ENCODE assay signal across 9 mouse cellular contexts in genomic region chr2:25580621-25581101, GRCm38 (mm10). TPM values are rescaled to one million over a fixed set of nuclear protein-coding genes. Genes with fewer than 3 reads are reported as not detected.
DNase-seq lines count a peak whose midpoint lies in the region; ATAC-seq lines count a peak whose summit lies in the region.
"Had no signal": no experiment of that assay in that cellular context is flagged by ENCODE, and none has a peak within 500 bp of the region (broad histone marks: within the 10 kb centered on the region; RNA-seq: fewer than 3 reads in every experiment).

No protein-coding gene starts in this region.

- 0 out of 2 replicates have a peak, but pooled peaks have one; percentile 6 for ATAC-seq in intestine, embryonic 16.5 days

- no peak overlapping the region for H3K4me3 ChIP-seq in intestine, embryonic 16.5 days (ENCODE audit: low read length)

- H3K4me1 ChIP-seq in intestine, embryonic 16.5 days (ENCODE audit: control insufficient read depth, insufficient read depth, low read length), result peaks cover 68% of the 10 kb centered on the region

- H3K9ac ChIP-seq in intestine, embryonic 16.5 days (ENCODE audit: low read depth, low read length), result peak overlapping the region; percentile 55; the same call in 1 of the 2 replicates

- H3K4me2 ChIP-seq in intestine, embryonic 16.5 days (ENCODE audit: low read depth, low read length), result no peak overlapping the region

- WGBS in intestine, embryonic 16.5 days, result 44% methylated on average over 6 of the region's 6 CpGs

- H3K9me3 ChIP-seq in intestine, embryonic 16.5 days (ENCODE audit: control insufficient read depth, low read length), result 0 out of 2 replicates have a peak, but pooled peaks cover 4% of the 10 kb centered on the region

- H3K36me3 ChIP-seq in intestine, embryonic 16.5 days (ENCODE audit: control insufficient read depth, insufficient read depth, low read length), result 0 out of 2 replicates have a peak, but pooled peaks cover 6% of the 10 kb centered on the region

- DNase-seq in adrenal gland, postnatal 14 days, result peak; percentile 7
- no peak for DNase-seq in adrenal gland, adult 2 months
- peak; percentile 47 for DNase-seq in right cerebral cortex, adult 18-20 months
- no peak for DNase-seq in right cerebral cortex, postnatal 36 days (ENCODE audit: low spot score in 2 of 2)
- DNase-seq in right cerebral cortex, postnatal 14 days, result peak; percentile 42
- no peak for DNase-seq in heart, adult 18-20 months
- DNase-seq in adrenal gland, adult (ENCODE audit: inconsistent age in 2 of 2, low spot score in 1 of 2), result no peak
- DNase-seq: adrenal gland, postnatal 36 days had no signal

- H3K27me3 ChIP-seq in intestine, embryonic 16.5 days (replicated peaks; ENCODE audit: control insufficient read depth, insufficient read depth, low read length), result peaks cover 49% of the 10 kb centered on the region

- H3K27ac ChIP-seq in intestine, embryonic 16.5 days (ENCODE audit: low read length), result no peak overlapping the region

RNA-seq across cellular contexts. Expression of gene Ajm1, which starts 0.9 kb away (rescaled TPM):
- total RNA-seq in adrenal gland, postnatal 14 days (2021), result 2.1 and 3.0 TPM in 2 replicates
- 1 to 10 TPM; 1.4 to 2.1 TPM for total RNA-seq in adrenal gland, adult 2 months (2021)
- polyA plus RNA-seq in adrenal gland, adult 2 months (2012; rRNA removed), result 10.5 and 13.5 TPM in 2 replicates
- polyA plus RNA-seq in intestine, embryonic 16.5 days (2015; fragmentation: Nextera tagmentation; extraction: Ambion mirVana), result 0.93 and 1.4 TPM in 2 replicates
- under 1 TPM; 0.10 to 0.46 TPM for total RNA-seq in heart, adult 18-20 months (2021)

RNA-seq across cellular contexts. Expression of gene Phpt1, which starts 5.6 kb away (rescaled TPM):
- total RNA-seq in adrenal gland, postnatal 14 days (2021), result 56.6 and 58.1 TPM in 2 replicates
- total RNA-seq in adrenal gland, adult 2 months (2021), result 10 to 100 TPM; 53.5 to 54.1 TPM
- polyA plus RNA-seq in adrenal gland, adult 2 months (2012; rRNA removed), result 36.7 and 53.4 TPM in 2 replicates
- polyA plus RNA-seq in intestine, embryonic 16.5 days (2015; fragmentation: Nextera tagmentation; extraction: Ambion mirVana), result 145 and 176 TPM in 2 replicates
- total RNA-seq in heart, adult 18-20 months (2021), result 10 to 100 TPM; 55.9 to 72.5 TPM

RNA-seq across cellular contexts. Expression of gene Mamdc4, which starts 6.0 kb away (rescaled TPM):
- total RNA-seq in adrenal gland, postnatal 14 days (2021), result 4.7 and 5.0 TPM in 2 replicates
- 1 to 10 TPM; 2.3 to 7.4 TPM for total RNA-seq in adrenal gland, adult 2 months (2021)
- 4.2 and 8.8 TPM in 2 replicates for polyA plus RNA-seq in adrenal gland, adult 2 months (2012; rRNA removed)
- 582 and 797 TPM in 2 replicates for polyA plus RNA-seq in intestine, embryonic 16.5 days (2015; fragmentation: Nextera tagmentation; extraction: Ambion mirVana)
- total RNA-seq in heart, adult 18-20 months (2021), result 1 to 10 TPM in 1 of 2 experiments, under 1 TPM in 1; 0.55 to 1.4 TPM

RNA-seq across cellular contexts. Expression of gene Edf1, which starts 23.0 kb away (rescaled TPM):
- total RNA-seq in adrenal gland, postnatal 14 days (2021), result 312 and 335 TPM in 2 replicates
- total RNA-seq in adrenal gland, adult 2 months (2021), result 100 to 1,000 TPM; 307 to 329 TPM
- 127 and 140 TPM in 2 replicates for polyA plus RNA-seq in adrenal gland, adult 2 months (2012; rRNA removed)
- polyA plus RNA-seq in intestine, embryonic 16.5 days (2015; fragmentation: Nextera tagmentation; extraction: Ambion mirVana), result 343 and 364 TPM in 2 replicates
- total RNA-seq in heart, adult 18-20 months (2021), result 100 to 1,000 TPM; 223 to 241 TPM

RNA-seq across cellular contexts. Expression of gene Rabl6, which starts 27.7 kb away (rescaled TPM):
- 72.7 and 87.8 TPM in 2 replicates for total RNA-seq in adrenal gland, postnatal 14 days (2021)
- total RNA-seq in adrenal gland, adult 2 months (2021), result 10 to 100 TPM; 86.4 to 96.9 TPM
- polyA plus RNA-seq in adrenal gland, adult 2 months (2012; rRNA removed), result 139 and 150 TPM in 2 replicates
- 45.8 and 52.7 TPM in 2 replicates for polyA plus RNA-seq in intestine, embryonic 16.5 days (2015; fragmentation: Nextera tagmentation; extraction: Ambion mirVana)
- total RNA-seq in heart, adult 18-20 months (2021), result 10 to 100 TPM; 63.5 to 63.8 TPM

Comparison
In these comparisons a context has a peak if more than half of its experiments do, and no peak if none do; other contexts are left out.
1. DNase-seq: peak in adrenal gland, postnatal 14 days (single experiment), right cerebral cortex, adult 18-20 months (single experiment) and right cerebral cortex, postnatal 14 days (single experiment); none in adrenal gland, adult 2 months (single experiment), right cerebral cortex, postnatal 36 days (0 of 2), heart, adult 18-20 months (0 of 2) and adrenal gland, adult (0 of 2).